Mouse (Mus musculus): Measurements from ENCODE around the gene Pde10a. TPM values are rescaled to one million over a fixed set of nuclear protein-coding genes. Genes with fewer than 3 reads are reported as not detected.

Gene Pde10a
- polyA plus RNA-seq, 1 experiment: 0.99 TPM

- Histone ChIP-seq H3K4me1 (ENCODE audit: control insufficient read depth, insufficient read depth, insufficient read length, low read length) (no peaks in the 10 kb centered on the region), H3K4me3 (ENCODE audit: insufficient read depth, low read depth, low read length) (no peak overlapping the region), H3K27ac (replicated peaks; ENCODE audit: low read depth, low read length) (no peak overlapping the region)
Observed at GRCm38 (mm10) chr17:8977271-8977670, 452.1 kb downstream of the Pde10a start.

- H3K4me1 ChIP-seq (ENCODE audit: control insufficient read depth, insufficient read depth, insufficient read length, low read length): no peaks in the 10 kb centered on the region
- no peak overlapping the region for H3K4me3 ChIP-seq (ENCODE audit: insufficient read depth, low read depth, low read length)
- H3K27ac ChIP-seq (replicated peaks; ENCODE audit: low read depth, low read length): no peak overlapping the region
Observed at GRCm38 (mm10) chr17:8983576-8983975, 458.4 kb downstream of the Pde10a start.

GRCm38 (mm10) chr17:8985714-8986113, 460.5 kb downstream of the Pde10a start:
- Histone ChIP-seq H3K4me1 (ENCODE audit: control insufficient read depth, insufficient read depth, insufficient read length, low read length) (no peaks in the 10 kb centered on the region), H3K4me3 (ENCODE audit: insufficient read depth, low read depth, low read length) (no peak overlapping the region), H3K27ac (replicated peaks; ENCODE audit: low read depth, low read length) (no peak overlapping the region)

- H3K4me1 ChIP-seq (ENCODE audit: control insufficient read depth, insufficient read depth, insufficient read length, low read length): no peaks in the 10 kb centered on the region
- no peak overlapping the region for H3K4me3 ChIP-seq (ENCODE audit: insufficient read depth, low read depth, low read length)
Observed at GRCm38 (mm10) chr17:8986551-8986950, 461.4 kb downstream of the Pde10a start.

GRCm38 (mm10) chr17:8987369-8987768, 462.2 kb downstream of the Pde10a start:
- H3K27ac ChIP-seq (replicated peaks; ENCODE audit: low read depth, low read length): no peak overlapping the region
- H3K4me3 ChIP-seq (ENCODE audit: insufficient read depth, low read depth, low read length): no peak overlapping the region
- H3K4me1 ChIP-seq (ENCODE audit: control insufficient read depth, insufficient read depth, insufficient read length, low read length): no peaks in the 10 kb centered on the region

More at GRCm38 (mm10) chr17:8986551-8986950, 461.4 kb downstream of the Pde10a start:
- no peak overlapping the region for H3K27ac ChIP-seq (replicated peaks; ENCODE audit: low read depth, low read length)

- Histone ChIP-seq H3K4me3 (ENCODE audit: insufficient read depth, low read depth, low read length) (peak within 1 kb of the TSS; percentile 59), H3K4me1 (ENCODE audit: control insufficient read depth, insufficient read depth, insufficient read length, low read length) (no peaks in the 10 kb centered on the region), H3K27ac (replicated peaks; ENCODE audit: low read depth, low read length) (no peak within 1 kb of the TSS)
Observed at GRCm38 (mm10) chr17:8988119-8988807, 463.1 kb downstream of the Pde10a start, which contains the start of gene 1700010I14Rik. Gene 1700010I14Rik (plus strand): TSS chr17:8988333.

- Histone ChIP-seq H3K4me1 (ENCODE audit: control insufficient read depth, insufficient read depth, insufficient read length, low read length) (no peaks in the 10 kb centered on the region), H3K4me3 (ENCODE audit: insufficient read depth, low read depth, low read length) (no peak overlapping the region), H3K27ac (replicated peaks; ENCODE audit: low read depth, low read length) (no peak overlapping the region)
Observed at GRCm38 (mm10) chr17:8991160-8991559, 466.0 kb downstream of the Pde10a start.

- Histone ChIP-seq H3K4me1 (ENCODE audit: control insufficient read depth, insufficient read depth, insufficient read length, low read length) (no peaks in the 10 kb centered on the region), H3K4me3 (ENCODE audit: insufficient read depth, low read depth, low read length) (no peak overlapping the region), H3K27ac (replicated peaks; ENCODE audit: low read depth, low read length) (no peak overlapping the region)
Observed at GRCm38 (mm10) chr17:8995344-8995743, 470.2 kb downstream of the Pde10a start.

- Histone ChIP-seq H3K4me3 (ENCODE audit: insufficient read depth, low read depth, low read length) (no peak overlapping the region), H3K4me1 (ENCODE audit: control insufficient read depth, insufficient read depth, insufficient read length, low read length) (no peaks in the 10 kb centered on the region), H3K27ac (replicated peaks; ENCODE audit: low read depth, low read length) (no peak overlapping the region)
Observed at GRCm38 (mm10) chr17:9002438-9002837, 477.3 kb downstream of the Pde10a start.

- Histone ChIP-seq H3K4me3 (ENCODE audit: insufficient read depth, low read depth, low read length) (no peak overlapping the region), H3K4me1 (ENCODE audit: control insufficient read depth, insufficient read depth, insufficient read length, low read length) (no peaks in the 10 kb centered on the region), H3K27ac (replicated peaks; ENCODE audit: low read depth, low read length) (no peak overlapping the region)
Observed at GRCm38 (mm10) chr17:9004516-9004915, 479.3 kb downstream of the Pde10a start.

- no peak overlapping the region for H3K27ac ChIP-seq (replicated peaks; ENCODE audit: low read depth, low read length)
- H3K4me3 ChIP-seq (ENCODE audit: insufficient read depth, low read depth, low read length): no peak overlapping the region
- no peaks in the 10 kb centered on the region for H3K4me1 ChIP-seq (ENCODE audit: control insufficient read depth, insufficient read depth, insufficient read length, low read length)
Observed at GRCm38 (mm10) chr17:9023198-9023942, 498.2 kb downstream of the Pde10a start.

- Histone ChIP-seq H3K4me1 (ENCODE audit: control insufficient read depth, insufficient read depth, insufficient read length, low read length) (no peaks in the 10 kb centered on the region), H3K4me3 (ENCODE audit: insufficient read depth, low read depth, low read length) (no peak overlapping the region), H3K27ac (replicated peaks; ENCODE audit: low read depth, low read length) (no peak overlapping the region)
Observed at GRCm38 (mm10) chr17:9030181-9030580, 505.0 kb downstream of the Pde10a start.

GRCm38 (mm10) chr17:9031241-9032141, 506.3 kb downstream of the Pde10a start:
- Histone ChIP-seq H3K4me1 (ENCODE audit: control insufficient read depth, insufficient read depth, insufficient read length, low read length) (no peaks in the 10 kb centered on the region), H3K27ac (replicated peaks; ENCODE audit: low read depth, low read length) (no peak overlapping the region), H3K4me3 (ENCODE audit: insufficient read depth, low read depth, low read length) (no peak overlapping the region)

- Histone ChIP-seq H3K4me3 (ENCODE audit: insufficient read depth, low read depth, low read length) (no peak overlapping the region), H3K27ac (replicated peaks; ENCODE audit: low read depth, low read length) (no peak overlapping the region), H3K4me1 (ENCODE audit: control insufficient read depth, insufficient read depth, insufficient read length, low read length) (no peaks in the 10 kb centered on the region)
Observed at GRCm38 (mm10) chr17:9032362-9033044, 507.3 kb downstream of the Pde10a start.

All from brown adipose tissue, adult 24 weeks (tissue).